Mouse (Mus musculus) liver, embryonic 16.5 days (tissue): ENCODE results near the gene Prr5. TPM values are rescaled to one million over a fixed set of nuclear protein-coding genes. Genes with fewer than 3 reads are reported as not detected.

Experiments
- ATAC-seq: fragments of 200-750 bp; cut with Nextera tagmentation; 2 replicates; pipeline ENCODE4 v1.8.0; 2017; ENCODE audit warnings: low read depth, mild to moderate bottlenecking, moderate number of reproducible peaks, moderate library complexity
- H3K27ac ChIP-seq: fragments of 300-500 bp; sonication (generic); 2 replicates; pipeline ENCODE4 v1.5.1; 2014; ENCODE audit warnings: mild to moderate bottlenecking, low read length
- H3K27me3 ChIP-seq: fragments of 300-500 bp; sonication (generic); 2 replicates; pipeline ENCODE4 v1.6.1; 2014; ENCODE audit warnings: low read depth, low read length, mixed read lengths; ENCODE audit not compliant: control insufficient read depth, insufficient read depth
- H3K36me3 ChIP-seq: fragments of 300-500 bp; sonication (generic); 2 replicates; pipeline ENCODE4 v1.6.1; 2014; ENCODE audit warnings: mild to moderate bottlenecking; ENCODE audit not compliant: control insufficient read depth, insufficient read depth
- H3K4me1 ChIP-seq: fragments of 300-500 bp; sonication (generic); 2 replicates; pipeline ENCODE4 v1.6.1; 2014; ENCODE audit warnings: low read depth, low read length, mixed read lengths; ENCODE audit not compliant: control insufficient read depth
- H3K4me2 ChIP-seq: fragments of 300-500 bp; sonication (generic); 2 replicates; pipeline ENCODE4 v1.6.1; 2014; ENCODE audit warnings: low read depth, low read length, mixed read lengths
- H3K4me3 ChIP-seq: fragments of 300-500 bp; sonication (generic); 2 replicates; pipeline ENCODE4 v1.5.1; 2014; ENCODE audit warnings: low read depth, mild to moderate bottlenecking, low read length
- H3K9ac ChIP-seq: fragments of 300-500 bp; sonication (generic); 2 replicates; pipeline ENCODE4 v1.6.1; 2014; ENCODE audit warnings: low read depth, low read length
- H3K9me3 ChIP-seq: fragments of 300-500 bp; sonication (generic); replicated peaks from 2 replicates; pipeline ENCODE4 v1.6.1; 2016; ENCODE audit warnings: low read length; ENCODE audit not compliant: control insufficient read depth
- WGBS: fragments of 180-500 bp; shearing (Covaris S2); extraction: QIAGEN DNeasy Blood & Tissue Kit; methylation state at CpG from one replicate; pipeline ENCODE4 v1.1.7; 2014; ENCODE audit not compliant: insufficient replicate concordance; 5-methylcytosine and 5-hydroxymethylcytosine counted together
- polyA plus RNA-seq: library from polyadenylated mRNA; unstranded; fragments of >200 nt; fragmentation: Nextera tagmentation; extraction: Ambion mirVana; gene quantifications from 2 replicates; pipeline ENCODE4 v1.2.1, GENCODE M21; 2015

Prr5 gene
- polyA plus RNA-seq, 1 experiment from 2014 or later: 5.2 TPM

DNA sequence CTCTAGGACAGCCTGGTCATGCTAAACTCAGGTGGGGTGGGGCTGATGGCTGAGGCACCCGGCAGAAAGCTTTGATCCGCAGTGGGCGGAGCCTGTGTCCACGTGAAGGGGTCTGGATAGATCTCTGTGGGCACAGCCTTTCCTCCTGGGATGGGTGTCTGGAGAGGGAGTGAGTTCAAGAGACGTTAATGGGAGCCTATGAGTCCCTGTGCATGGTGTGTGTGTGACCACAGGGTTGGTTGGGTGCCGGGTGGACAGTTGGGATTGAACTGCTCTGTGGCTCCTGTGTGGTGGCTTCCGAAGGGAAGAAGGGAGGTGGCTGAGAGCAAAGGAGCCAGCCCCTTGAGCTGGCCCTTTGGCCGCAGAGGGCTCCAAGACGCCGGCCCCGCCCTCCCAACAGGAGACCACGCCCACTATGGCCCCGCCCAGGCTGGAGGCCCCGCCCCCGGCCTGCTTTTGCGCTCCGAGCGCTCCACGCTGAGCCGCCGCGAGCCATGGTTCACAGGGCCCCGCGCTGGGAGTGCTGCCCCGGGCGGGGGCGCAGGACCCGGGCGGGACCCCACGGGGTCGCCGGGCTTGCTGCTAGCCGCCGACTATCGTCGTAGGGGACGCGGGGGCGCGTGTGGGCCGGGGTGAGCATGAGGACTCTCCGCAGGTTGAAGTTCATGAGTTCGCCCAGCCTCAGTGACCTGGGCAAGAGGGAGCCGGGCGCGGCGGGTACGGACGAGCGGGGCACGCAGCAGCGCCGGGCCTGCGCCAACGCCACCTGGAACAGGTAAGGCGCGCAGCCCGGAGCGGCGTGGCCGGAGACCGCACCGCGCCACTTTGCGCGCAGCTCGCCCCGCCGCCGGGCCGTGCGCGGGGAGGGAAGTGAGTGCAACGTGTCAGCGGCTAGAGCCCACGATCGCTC, 11.4 kb downstream of the Prr5 start:
- Histone ChIP-seq H3K9ac (peak overlapping the region; percentile 55), H3K4me2 (peak overlapping the region; percentile 59), H3K27ac (no peak overlapping the region), H3K4me1 (peaks cover 4% of the 10 kb centered on the region; the same call in 1 of the 2 replicates), H3K4me3 (peak overlapping the region; percentile 65), H3K9me3 (no peaks in the 10 kb centered on the region), H3K27me3 (peaks cover 3% of the 10 kb centered on the region; the same call in 1 of the 2 replicates), H3K36me3 (no peaks in the 10 kb centered on the region)
- WGBS: under 1% methylated on average over 68 of the region's 77 CpGs
- peak; percentile 67 for ATAC-seq

DNA sequence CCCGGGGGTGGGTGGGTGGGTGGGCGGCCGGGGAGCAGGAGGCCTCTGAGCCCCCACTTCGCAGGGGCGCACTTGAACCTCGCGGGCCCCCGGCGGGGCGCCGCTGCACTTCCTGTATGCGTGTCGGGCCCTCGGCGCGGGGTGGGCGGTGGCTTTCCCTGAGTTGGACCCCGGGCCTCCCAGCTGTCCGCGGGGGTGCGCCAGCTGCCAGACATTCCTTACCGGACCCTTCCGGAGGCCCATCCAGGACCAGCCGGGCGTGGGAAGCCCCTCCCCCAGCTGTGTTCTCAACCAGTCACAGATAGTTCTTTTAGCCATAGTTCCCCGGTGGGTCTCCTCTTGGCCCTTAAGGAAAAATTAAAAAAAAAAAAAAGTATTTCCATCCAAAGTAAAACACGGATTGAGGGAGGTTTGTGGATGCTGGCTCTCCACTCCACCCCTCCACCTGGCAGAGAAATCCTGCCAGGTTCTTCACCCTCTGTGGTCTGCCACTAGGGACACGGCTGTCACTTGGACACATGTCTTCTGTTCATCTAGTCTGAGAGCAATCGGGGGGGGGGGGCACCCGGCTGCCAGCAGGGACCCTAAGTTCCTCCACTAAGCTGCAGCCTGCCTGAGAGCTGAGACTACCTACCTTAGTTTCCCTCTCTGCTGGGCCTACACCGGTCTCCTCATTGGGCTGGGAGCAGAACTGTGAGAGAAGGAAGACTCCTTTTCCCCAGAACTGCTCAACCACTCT, 12.2 kb downstream of the Prr5 start:
- H3K9me3 ChIP-seq: no peaks in the 10 kb centered on the region
- H3K4me1 ChIP-seq: peaks cover 4% of the 10 kb centered on the region; the same call in 1 of the 2 replicates
- H3K27ac ChIP-seq: no peak overlapping the region
- peak overlapping the region; percentile 59 for H3K4me2 ChIP-seq
- ATAC-seq: peak; percentile 22; the same call in 1 of the 2 replicates
- no peaks in the 10 kb centered on the region for H3K36me3 ChIP-seq
- H3K9ac ChIP-seq: peak overlapping the region; percentile 55
- peaks cover 3% of the 10 kb centered on the region; the same call in 1 of the 2 replicates for H3K27me3 ChIP-seq
- H3K4me3 ChIP-seq: peak overlapping the region; percentile 65
- WGBS: 3% methylated on average over 31 of the region's 31 CpGs

DNA sequence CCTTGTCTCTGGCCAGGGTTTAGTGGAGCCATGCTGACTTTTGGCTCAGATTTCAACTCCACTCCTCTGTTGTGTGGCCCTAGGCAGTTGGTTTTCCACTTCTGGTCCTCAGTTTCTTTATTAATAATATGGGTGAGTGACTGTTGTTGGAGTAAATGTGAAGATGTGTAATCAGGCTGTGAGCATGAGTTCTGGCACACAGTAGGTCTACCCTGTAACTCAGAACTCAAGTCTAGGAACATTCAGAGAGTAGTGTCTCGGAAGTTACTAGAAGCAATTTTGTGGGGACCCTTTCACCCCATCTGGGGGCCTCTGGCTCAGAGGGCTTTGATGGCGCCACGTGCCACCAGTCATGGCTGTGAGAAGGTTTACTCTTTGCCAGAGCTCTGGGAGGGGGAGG, 12.8 kb downstream of the Prr5 start:
- no peak for ATAC-seq
- Histone ChIP-seq H3K36me3 (no peaks in the 10 kb centered on the region), H3K4me2 (peak overlapping the region; percentile 59), H3K27ac (no peak overlapping the region), H3K27me3 (peaks cover 3% of the 10 kb centered on the region; the same call in 1 of the 2 replicates), H3K9ac (no peak overlapping the region), H3K4me3 (peak overlapping the region; percentile 65; the same call in 1 of the 2 replicates), H3K4me1 (peaks cover 4% of the 10 kb centered on the region; the same call in 1 of the 2 replicates), H3K9me3 (no peaks in the 10 kb centered on the region)
- 45% methylated on average over 3 of the region's 3 CpGs for WGBS

DNA sequence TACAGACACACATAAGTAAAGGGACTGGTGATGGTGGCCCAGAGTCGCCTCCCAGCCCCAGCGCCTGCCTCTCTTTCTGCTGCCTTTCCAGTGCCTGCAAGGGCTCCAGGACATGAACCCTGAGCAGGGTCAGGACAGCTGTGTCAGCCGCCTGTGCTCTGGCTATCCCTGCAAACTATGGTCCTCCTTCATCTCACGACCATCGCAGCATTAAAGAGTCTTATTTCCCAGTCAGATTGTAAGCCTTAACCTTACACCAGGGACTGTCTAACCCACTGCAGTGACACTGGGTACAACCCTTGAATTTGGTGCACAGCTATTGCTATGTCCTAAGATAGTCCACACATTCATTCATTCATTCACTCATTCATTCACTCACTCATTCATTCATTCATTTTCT, 13.4 kb downstream of the Prr5 start:
- ATAC-seq: no peak
- peaks cover 4% of the 10 kb centered on the region; the same call in 1 of the 2 replicates for H3K4me1 ChIP-seq
- no peaks in the 10 kb centered on the region for H3K9me3 ChIP-seq
- H3K27ac ChIP-seq: no peak overlapping the region
- H3K9ac ChIP-seq: no peak overlapping the region
- H3K27me3 ChIP-seq: peaks cover 3% of the 10 kb centered on the region; the same call in 1 of the 2 replicates
- H3K4me2 ChIP-seq: no peak overlapping the region
- 55% methylated on average over 5 of the region's 5 CpGs for WGBS
- no peaks in the 10 kb centered on the region for H3K36me3 ChIP-seq
- no peak overlapping the region for H3K4me3 ChIP-seq

DNA sequence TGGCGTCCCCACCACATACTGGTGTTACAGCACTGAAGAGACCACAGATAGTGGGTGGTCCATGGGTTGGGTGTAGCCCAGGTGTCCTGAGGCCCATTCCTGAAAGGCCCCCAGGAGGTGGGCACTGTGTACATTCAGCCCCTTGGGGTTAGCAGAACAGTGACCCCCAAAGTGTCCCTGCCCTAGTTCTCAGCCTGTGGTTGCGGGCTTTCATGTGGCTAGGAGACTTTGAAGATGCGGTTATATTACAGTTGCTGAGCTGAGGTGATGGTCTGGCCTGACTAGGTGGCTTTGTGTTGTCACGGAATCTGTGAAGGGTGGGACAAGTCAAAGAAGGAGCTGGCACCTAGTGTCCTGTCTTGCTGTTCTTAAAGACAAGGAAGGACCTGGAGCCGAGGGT, 15.1 kb downstream of the Prr5 start:
- 51% methylated on average over 5 of the region's 5 CpGs for WGBS

DNA sequence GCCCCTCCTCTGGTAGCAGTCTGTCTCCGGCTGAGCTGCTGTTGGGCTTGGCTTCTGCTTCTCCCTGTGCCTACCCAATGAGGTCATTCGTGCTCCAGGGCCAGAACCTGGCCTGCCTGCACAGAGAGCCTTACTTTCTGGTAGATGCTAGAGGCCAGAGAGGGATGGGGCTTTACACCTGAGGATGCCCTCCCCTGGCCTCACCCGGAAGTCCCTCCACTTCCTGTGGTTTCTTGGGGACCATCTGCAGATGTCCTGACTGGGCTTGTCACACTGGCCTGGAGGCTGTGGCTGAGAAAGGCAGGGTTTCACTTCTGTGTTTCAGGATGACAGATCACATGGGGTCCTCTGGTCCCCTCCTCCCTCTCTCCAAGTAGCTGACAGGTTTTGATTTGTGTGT, 16.0 kb downstream of the Prr5 start:
- Histone ChIP-seq H3K27ac (no peak overlapping the region), H3K27me3 (peaks cover 3% of the 10 kb centered on the region; the same call in 1 of the 2 replicates), H3K4me3 (no peak overlapping the region), H3K4me1 (peaks cover 3% of the 10 kb centered on the region), H3K36me3 (no peaks in the 10 kb centered on the region), H3K9me3 (no peaks in the 10 kb centered on the region), H3K9ac (no peak overlapping the region), H3K4me2 (no peak overlapping the region)
- ATAC-seq: no peak
- 21% methylated on average over 3 of the region's 3 CpGs for WGBS

More for the DNA sequence above, 15.1 kb downstream of the Prr5 start:
- H3K4me3 ChIP-seq: no peak overlapping the region
- ATAC-seq: no peak
- H3K9ac ChIP-seq: no peak overlapping the region
- H3K36me3 ChIP-seq: no peaks in the 10 kb centered on the region
- peaks cover 4% of the 10 kb centered on the region for H3K4me1 ChIP-seq
- H3K9me3 ChIP-seq: no peaks in the 10 kb centered on the region
- H3K27me3 ChIP-seq: peaks cover 3% of the 10 kb centered on the region; the same call in 1 of the 2 replicates
- no peak overlapping the region for H3K27ac ChIP-seq
- H3K4me2 ChIP-seq: no peak overlapping the region

DNA sequence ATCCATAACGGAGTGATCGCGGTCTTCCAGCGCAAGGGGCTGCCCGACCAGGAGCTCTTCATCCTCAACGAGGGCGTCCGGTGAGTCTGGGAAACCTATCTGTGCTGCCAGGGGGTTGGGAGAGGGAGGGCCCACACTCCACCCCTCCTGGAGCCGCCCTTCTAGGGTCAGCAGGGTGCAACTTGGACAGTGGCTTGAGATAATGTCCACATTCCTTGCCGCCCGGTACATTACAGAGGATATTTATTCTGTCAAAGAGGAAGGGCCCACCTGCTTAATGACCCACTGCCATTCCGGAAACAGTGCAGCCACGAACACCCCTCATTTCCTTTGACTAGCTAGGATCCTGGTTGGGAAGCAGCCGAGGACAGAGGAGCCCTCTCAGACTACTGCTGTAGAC, 18.5 kb downstream of the Prr5 start:
- H3K9ac ChIP-seq: no peak overlapping the region
- no peaks in the 10 kb centered on the region; the same call in 1 of the 2 replicates for H3K4me1 ChIP-seq
- 69% methylated on average over 14 of the region's 14 CpGs for WGBS
- H3K4me3 ChIP-seq: no peak overlapping the region
- H3K9me3 ChIP-seq: no peaks in the 10 kb centered on the region
- no peaks in the 10 kb centered on the region for H3K36me3 ChIP-seq
- no peak overlapping the region for H3K27ac ChIP-seq
- no peak overlapping the region for H3K4me2 ChIP-seq
- H3K27me3 ChIP-seq: no peaks in the 10 kb centered on the region
- ATAC-seq: no peak

DNA sequence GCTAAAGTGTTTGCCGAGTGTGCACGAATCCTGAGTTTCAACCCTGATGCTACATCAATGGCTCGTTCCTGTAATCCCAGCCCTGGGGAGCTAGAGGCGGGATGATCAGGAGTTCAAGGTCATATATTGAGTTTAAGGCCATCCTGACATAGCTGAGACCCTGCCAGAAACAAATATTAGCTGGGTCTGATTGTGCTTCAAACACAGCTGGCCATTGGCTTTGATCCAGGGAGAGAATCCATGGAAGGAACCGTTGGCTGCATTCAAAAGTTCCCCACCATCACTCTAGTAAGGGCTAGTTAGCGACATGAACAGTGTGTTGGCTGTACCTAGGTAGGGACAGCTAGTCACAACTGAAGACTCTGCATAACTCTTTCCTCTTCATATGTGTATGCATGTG, 19.9 kb downstream of the Prr5 start:
- WGBS: 60% methylated on average over 6 of the region's 6 CpGs
- Histone ChIP-seq H3K9me3 (no peaks in the 10 kb centered on the region), H3K4me1 (no peaks in the 10 kb centered on the region; the same call in 1 of the 2 replicates), H3K36me3 (no peaks in the 10 kb centered on the region), H3K27ac (no peak overlapping the region), H3K4me3 (no peak overlapping the region), H3K9ac (no peak overlapping the region), H3K4me2 (no peak overlapping the region), H3K27me3 (no peaks in the 10 kb centered on the region)
- no peak for ATAC-seq
